Mouse (Mus musculus): ENCODE results near the gene Svs1. TPM values are rescaled to one million over a fixed set of nuclear protein-coding genes. Genes with fewer than 3 reads are reported as not detected.

The Svs1 gene
- polyA plus RNA-seq (2014; fragmentation: Nextera tagmentation; extraction: Ambion mirVana), result not detected in 2 replicates

GRCm38 (mm10) chr6:48986444-48986990, at the start of gene Svs1:
TSS of gene Svs1 (plus strand) at chr6:48986861.
- no peaks in the 10 kb centered on the region for H3K4me1 ChIP-seq (ENCODE audit: control insufficient read depth, insufficient read depth, low read length)
- DNase-seq (ENCODE audit: low spot score), result no peak
- ATAC-seq (ENCODE audit: insufficient read depth, low FRiP score, low TSS enrichment), result no peak
- H3K4me3 ChIP-seq (ENCODE audit: low read depth, low read length), result no peak within 1 kb of the TSS
- 59% methylated on average over 7 of the region's 7 CpGs for WGBS
- no peak within 1 kb of the TSS for H3K27ac ChIP-seq (ENCODE audit: low read depth, low read length)
- no peaks in the 10 kb centered on the region for H3K27me3 ChIP-seq (ENCODE audit: control insufficient read depth, insufficient read depth, low read length)
- H3K4me2 ChIP-seq (ENCODE audit: low read depth), result no peak within 1 kb of the TSS
- H3K36me3 ChIP-seq (ENCODE audit: control insufficient read depth, insufficient read depth, low read length), result no peaks in the 10 kb centered on the region
- H3K9ac ChIP-seq (ENCODE audit: low read length), result no peak within 1 kb of the TSS
- no peaks in the 10 kb centered on the region for H3K9me3 ChIP-seq (ENCODE audit: control insufficient read depth, low read length)

- Histone ChIP-seq H3K4me3 (ENCODE audit: low read depth, low read length) (no peak overlapping the region), H3K9me3 (ENCODE audit: control insufficient read depth, low read length) (no peaks in the 10 kb centered on the region; the same call in 1 of the 2 replicates), H3K9ac (ENCODE audit: low read length) (no peak overlapping the region), H3K36me3 (ENCODE audit: control insufficient read depth, insufficient read depth, low read length) (no peaks in the 10 kb centered on the region), H3K27me3 (ENCODE audit: control insufficient read depth, insufficient read depth, low read length) (no peaks in the 10 kb centered on the region), H3K4me1 (ENCODE audit: control insufficient read depth, insufficient read depth, low read length) (no peaks in the 10 kb centered on the region), H3K27ac (ENCODE audit: low read depth, low read length) (no peak overlapping the region), H3K4me2 (ENCODE audit: low read depth) (no peak overlapping the region)
- 86% methylated on average over 2 of the region's 2 CpGs for WGBS
- DNase-seq (ENCODE audit: low spot score), result no peak
- no peak for ATAC-seq (ENCODE audit: insufficient read depth, low FRiP score, low TSS enrichment)
These were observed 37.1 kb upstream of the Svs1 start for GRCm38 (mm10) chr6:48949596-48949995.

- H3K36me3 ChIP-seq (ENCODE audit: control insufficient read depth, insufficient read depth, low read length), result no peaks in the 10 kb centered on the region
- H3K9me3 ChIP-seq (ENCODE audit: control insufficient read depth, low read length), result no peaks in the 10 kb centered on the region
- no peak overlapping the region for H3K9ac ChIP-seq (ENCODE audit: low read length)
- ATAC-seq (ENCODE audit: insufficient read depth, low FRiP score, low TSS enrichment) (no peak), DNase-seq (ENCODE audit: low spot score) (no peak)
- no peak overlapping the region for H3K4me3 ChIP-seq (ENCODE audit: low read depth, low read length)
- no peaks in the 10 kb centered on the region for H3K4me1 ChIP-seq (ENCODE audit: control insufficient read depth, insufficient read depth, low read length)
- WGBS, result 86% methylated on average over 5 of the region's 5 CpGs
- H3K27me3 ChIP-seq (ENCODE audit: control insufficient read depth, insufficient read depth, low read length), result no peaks in the 10 kb centered on the region
- no peak overlapping the region for H3K4me2 ChIP-seq (ENCODE audit: low read depth)
- H3K27ac ChIP-seq (ENCODE audit: low read depth, low read length), result no peak overlapping the region
These were observed 36.0 kb upstream of the Svs1 start for GRCm38 (mm10) chr6:48950676-48951075.

GRCm38 (mm10) chr6:48951630-48952029, 35.0 kb upstream of the Svs1 start:
- no peaks in the 10 kb centered on the region for H3K27me3 ChIP-seq (ENCODE audit: control insufficient read depth, insufficient read depth, low read length)
- H3K27ac ChIP-seq (ENCODE audit: low read depth, low read length), result no peak overlapping the region
- no peaks in the 10 kb centered on the region for H3K9me3 ChIP-seq (ENCODE audit: control insufficient read depth, low read length)
- H3K4me2 ChIP-seq (ENCODE audit: low read depth), result no peak overlapping the region
- ATAC-seq (ENCODE audit: insufficient read depth, low FRiP score, low TSS enrichment), result no peak
- 90% methylated on average over 6 of the region's 6 CpGs for WGBS
- H3K36me3 ChIP-seq (ENCODE audit: control insufficient read depth, insufficient read depth, low read length), result no peaks in the 10 kb centered on the region
- H3K9ac ChIP-seq (ENCODE audit: low read length), result no peak overlapping the region
- no peak for DNase-seq (ENCODE audit: low spot score)
- no peak overlapping the region for H3K4me3 ChIP-seq (ENCODE audit: low read depth, low read length)
- no peaks in the 10 kb centered on the region for H3K4me1 ChIP-seq (ENCODE audit: control insufficient read depth, insufficient read depth, low read length)

GRCm38 (mm10) chr6:48953220-48953619, 33.4 kb upstream of the Svs1 start:
- H3K36me3 ChIP-seq (ENCODE audit: control insufficient read depth, insufficient read depth, low read length), result no peaks in the 10 kb centered on the region
- no peak for ATAC-seq (ENCODE audit: insufficient read depth, low FRiP score, low TSS enrichment)
- H3K9ac ChIP-seq (ENCODE audit: low read length), result no peak overlapping the region
- H3K4me2 ChIP-seq (ENCODE audit: low read depth), result no peak overlapping the region
- H3K9me3 ChIP-seq (ENCODE audit: control insufficient read depth, low read length), result no peaks in the 10 kb centered on the region
- no peak for DNase-seq (ENCODE audit: low spot score)
- no peak overlapping the region for H3K4me3 ChIP-seq (ENCODE audit: low read depth, low read length)
- no peaks in the 10 kb centered on the region for H3K27me3 ChIP-seq (ENCODE audit: control insufficient read depth, insufficient read depth, low read length)
- no peak overlapping the region for H3K27ac ChIP-seq (ENCODE audit: low read depth, low read length)
- no peaks in the 10 kb centered on the region for H3K4me1 ChIP-seq (ENCODE audit: control insufficient read depth, insufficient read depth, low read length)
- WGBS, result 84% methylated on average over 5 of the region's 5 CpGs

- Histone ChIP-seq H3K27ac (ENCODE audit: low read depth, low read length) (no peak overlapping the region), H3K4me1 (ENCODE audit: control insufficient read depth, insufficient read depth, low read length) (no peaks in the 10 kb centered on the region), H3K4me3 (ENCODE audit: low read depth, low read length) (no peak overlapping the region), H3K4me2 (ENCODE audit: low read depth) (no peak overlapping the region), H3K9me3 (ENCODE audit: control insufficient read depth, low read length) (no peaks in the 10 kb centered on the region), H3K27me3 (ENCODE audit: control insufficient read depth, insufficient read depth, low read length) (no peaks in the 10 kb centered on the region), H3K36me3 (ENCODE audit: control insufficient read depth, insufficient read depth, low read length) (no peaks in the 10 kb centered on the region), H3K9ac (ENCODE audit: low read length) (no peak overlapping the region)
- DNase-seq (ENCODE audit: low spot score) (no peak), ATAC-seq (ENCODE audit: insufficient read depth, low FRiP score, low TSS enrichment) (no peak)
- 86% methylated on average over 5 of the region's 5 CpGs for WGBS
These were observed 32.5 kb upstream of the Svs1 start for GRCm38 (mm10) chr6:48954211-48954610.

GRCm38 (mm10) chr6:48954946-48955345, 31.7 kb upstream of the Svs1 start:
- no peaks in the 10 kb centered on the region for H3K36me3 ChIP-seq (ENCODE audit: control insufficient read depth, insufficient read depth, low read length)
- ATAC-seq (ENCODE audit: insufficient read depth, low FRiP score, low TSS enrichment) (no peak), DNase-seq (ENCODE audit: low spot score) (peak; percentile 38)
- H3K27ac ChIP-seq (ENCODE audit: low read depth, low read length), result no peak overlapping the region
- H3K4me1 ChIP-seq (ENCODE audit: control insufficient read depth, insufficient read depth, low read length), result no peaks in the 10 kb centered on the region
- no peak overlapping the region for H3K4me2 ChIP-seq (ENCODE audit: low read depth)
- WGBS, result 41% methylated on average over 1 of the region's 1 CpGs
- no peak overlapping the region for H3K4me3 ChIP-seq (ENCODE audit: low read depth, low read length)
- no peak overlapping the region for H3K9ac ChIP-seq (ENCODE audit: low read length)
- H3K9me3 ChIP-seq (ENCODE audit: control insufficient read depth, low read length), result no peaks in the 10 kb centered on the region
- no peaks in the 10 kb centered on the region for H3K27me3 ChIP-seq (ENCODE audit: control insufficient read depth, insufficient read depth, low read length)

GRCm38 (mm10) chr6:48956785-48957184, 29.9 kb upstream of the Svs1 start:
- no peaks in the 10 kb centered on the region for H3K9me3 ChIP-seq (ENCODE audit: control insufficient read depth, low read length)
- DNase-seq (ENCODE audit: low spot score) (no peak), ATAC-seq (ENCODE audit: insufficient read depth, low FRiP score, low TSS enrichment) (no peak)
- no peaks in the 10 kb centered on the region for H3K27me3 ChIP-seq (ENCODE audit: control insufficient read depth, insufficient read depth, low read length)
- H3K27ac ChIP-seq (ENCODE audit: low read depth, low read length), result no peak overlapping the region
- H3K36me3 ChIP-seq (ENCODE audit: control insufficient read depth, insufficient read depth, low read length), result no peaks in the 10 kb centered on the region
- no peak overlapping the region for H3K4me2 ChIP-seq (ENCODE audit: low read depth)
- no peak overlapping the region for H3K4me3 ChIP-seq (ENCODE audit: low read depth, low read length)
- H3K4me1 ChIP-seq (ENCODE audit: control insufficient read depth, insufficient read depth, low read length), result no peaks in the 10 kb centered on the region
- no peak overlapping the region for H3K9ac ChIP-seq (ENCODE audit: low read length)
- WGBS, result 89% methylated on average over 4 of the region's 4 CpGs

- Histone ChIP-seq H3K9me3 (ENCODE audit: control insufficient read depth, low read length) (no peaks in the 10 kb centered on the region), H3K27me3 (ENCODE audit: control insufficient read depth, insufficient read depth, low read length) (no peaks in the 10 kb centered on the region), H3K4me3 (ENCODE audit: low read depth, low read length) (no peak overlapping the region), H3K36me3 (ENCODE audit: control insufficient read depth, insufficient read depth, low read length) (no peaks in the 10 kb centered on the region), H3K27ac (ENCODE audit: low read depth, low read length) (no peak overlapping the region), H3K9ac (ENCODE audit: low read length) (no peak overlapping the region), H3K4me2 (ENCODE audit: low read depth) (no peak overlapping the region), H3K4me1 (ENCODE audit: control insufficient read depth, insufficient read depth, low read length) (no peaks in the 10 kb centered on the region)
- peak; percentile 15 for DNase-seq (ENCODE audit: low spot score)
- 52% methylated on average over 1 of the region's 1 CpGs for WGBS
- ATAC-seq (ENCODE audit: insufficient read depth, low FRiP score, low TSS enrichment), result no peak
These were observed 28.6 kb upstream of the Svs1 start for GRCm38 (mm10) chr6:48958053-48958452.

Data from neural tube, embryonic 11.5 days (tissue).